Mouse (Mus musculus) midbrain, embryonic 14.5 days (tissue): Measurements from ENCODE around the gene Zfp536. TPM values are rescaled to one million over a fixed set of nuclear protein-coding genes. Genes with fewer than 3 reads are reported as not detected.

Experiments
- ATAC-seq: fragments of 200-750 bp; cut with Nextera tagmentation; 2 replicates; pipeline ENCODE4 v1.8.0; 2017; ENCODE audit warnings: moderate number of reproducible peaks, moderate library complexity; ENCODE audit not compliant: low FRiP score, low TSS enrichment
- DNase-seq: peaks from one replicate; pipeline ENCODE4 v3.0.0-alpha.2; 2015
- H3K27ac ChIP-seq: fragments of 300-500 bp; sonication (generic); replicated peaks from 2 replicates; pipeline ENCODE4 v1.5.1; 2014; ENCODE audit warnings: mild to moderate bottlenecking, low read depth, low read length, moderate library complexity
- H3K27me3 ChIP-seq: fragments of 300-500 bp; sonication (generic); 2 replicates; pipeline ENCODE4 v1.6.1; 2014; ENCODE audit warnings: low read length, control low read depth, mixed read lengths; ENCODE audit not compliant: control insufficient read depth, insufficient read depth
- H3K36me3 ChIP-seq: fragments of 300-500 bp; sonication (generic); 2 replicates; pipeline ENCODE4 v1.6.1; 2014; ENCODE audit warnings: low read length, control low read depth; ENCODE audit not compliant: control insufficient read depth, insufficient read depth
- H3K4me1 ChIP-seq: fragments of 300-500 bp; sonication (generic); 2 replicates; pipeline ENCODE4 v1.6.1; 2014; ENCODE audit warnings: mild to moderate bottlenecking, antibody characterized with exemption, low read length, control low read depth; ENCODE audit not compliant: control insufficient read depth, insufficient read depth
- H3K4me2 ChIP-seq: fragments of 300-500 bp; sonication (generic); 2 replicates; pipeline ENCODE4 v1.6.1; 2014; ENCODE audit warnings: mild to moderate bottlenecking, low read length, moderate library complexity
- H3K4me3 ChIP-seq: fragments of 300-500 bp; sonication (generic); replicated peaks from 2 replicates; pipeline ENCODE4 v1.5.1; 2014; ENCODE audit warnings: low read depth, low read length
- H3K9ac ChIP-seq: fragments of 300-500 bp; sonication (generic); replicated peaks from 2 replicates; pipeline ENCODE4 v1.6.1; 2014; ENCODE audit warnings: mild to moderate bottlenecking, low read length, moderate library complexity
- H3K9me3 ChIP-seq: fragments of 300-500 bp; sonication (generic); 2 replicates; pipeline ENCODE4 v1.6.1; 2016; ENCODE audit warnings: low read length, control low read depth, mixed read lengths; ENCODE audit not compliant: control insufficient read depth
- WGBS: fragments of 180-500 bp; shearing (Covaris S2); extraction: QIAGEN DNeasy Blood & Tissue Kit; methylation state at CpG from one replicate; pipeline ENCODE4 v1.1.7; 2014; 5-methylcytosine and 5-hydroxymethylcytosine counted together
- polyA plus RNA-seq: library from polyadenylated mRNA; unstranded; fragments of >200 nt; fragmentation: Nextera tagmentation; extraction: Ambion mirVana; gene quantifications from 2 replicates; pipeline ENCODE4 v1.2.1, GENCODE M21; 2014

Zfp536 gene
- polyA plus RNA-seq, 1 experiment from 2014 or later, result 38.0 TPM

DNA sequence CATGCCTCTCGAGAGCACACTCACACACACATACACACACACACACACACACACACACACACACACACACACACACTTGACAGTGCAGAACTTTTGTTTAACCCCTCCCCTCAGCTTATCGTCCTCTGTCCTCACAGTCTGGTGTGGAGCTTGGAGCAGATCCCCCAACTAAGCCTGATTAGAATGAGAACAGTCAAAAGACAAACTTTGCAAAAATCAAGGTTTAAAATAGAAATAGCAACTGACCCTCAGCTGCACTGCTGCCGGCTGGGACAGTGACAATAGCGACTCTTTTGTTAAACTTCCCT lies 37.1 kb downstream of the Zfp536 start:
- Histone ChIP-seq H3K4me2 (no peak overlapping the region), H3K4me1 (peaks cover 29% of the 10 kb centered on the region), H3K4me3 (no peak overlapping the region), H3K9ac (no peak overlapping the region), H3K36me3 (no peaks in the 10 kb centered on the region), H3K9me3 (no peaks in the 10 kb centered on the region), H3K27me3 (no peaks in the 10 kb centered on the region), H3K27ac (no peak overlapping the region)
- no peak for DNase-seq
- no peak for ATAC-seq
- 2% methylated on average over 4 of the region's 4 CpGs for WGBS

DNA sequence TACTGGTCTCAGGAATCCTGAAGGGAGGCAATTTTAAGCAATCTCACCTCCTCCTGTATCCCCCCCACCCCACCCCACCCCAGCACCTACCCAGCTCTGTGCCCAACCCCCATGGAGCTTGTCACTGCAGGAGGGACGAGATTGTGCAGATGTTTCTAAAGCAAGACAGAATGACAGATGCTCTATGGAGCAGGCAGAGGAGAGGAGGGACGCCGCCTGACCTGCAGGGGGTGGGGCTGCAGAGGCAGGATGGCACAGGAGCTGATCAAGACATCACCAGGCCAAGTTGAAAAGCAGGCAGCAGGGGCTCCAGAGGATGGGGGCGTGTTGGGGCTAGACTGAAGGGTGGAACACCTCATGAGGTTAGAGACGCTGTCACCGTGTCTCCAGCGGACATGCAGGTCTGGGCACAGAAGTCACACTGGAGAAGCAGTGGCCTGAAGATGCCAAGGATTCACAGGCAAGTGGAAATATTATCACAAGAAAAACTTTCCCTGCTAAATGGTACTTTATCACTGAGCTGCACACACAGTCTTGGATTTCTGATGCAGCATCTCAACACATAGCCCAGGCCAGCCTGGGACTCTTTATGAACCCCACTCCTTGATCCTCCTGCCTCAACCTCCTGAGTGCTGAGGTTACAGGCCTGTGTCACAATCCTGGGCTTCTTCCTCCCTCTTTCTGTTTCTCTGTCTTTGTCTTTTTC lies 37.6 kb downstream of the Zfp536 start:
- Histone ChIP-seq H3K4me2 (no peak overlapping the region), H3K9ac (no peak overlapping the region), H3K27ac (0 out of 2 replicates have a peak overlapping the region, but pooled peaks have one; percentile 32), H3K9me3 (no peaks in the 10 kb centered on the region), H3K27me3 (no peaks in the 10 kb centered on the region), H3K4me1 (peaks cover 32% of the 10 kb centered on the region), H3K4me3 (no peak overlapping the region), H3K36me3 (no peaks in the 10 kb centered on the region)
- DNase-seq (no peak), ATAC-seq (peak; percentile 46; the same call in 1 of the 2 replicates)
- 10% methylated on average over 7 of the region's 7 CpGs for WGBS

DNA sequence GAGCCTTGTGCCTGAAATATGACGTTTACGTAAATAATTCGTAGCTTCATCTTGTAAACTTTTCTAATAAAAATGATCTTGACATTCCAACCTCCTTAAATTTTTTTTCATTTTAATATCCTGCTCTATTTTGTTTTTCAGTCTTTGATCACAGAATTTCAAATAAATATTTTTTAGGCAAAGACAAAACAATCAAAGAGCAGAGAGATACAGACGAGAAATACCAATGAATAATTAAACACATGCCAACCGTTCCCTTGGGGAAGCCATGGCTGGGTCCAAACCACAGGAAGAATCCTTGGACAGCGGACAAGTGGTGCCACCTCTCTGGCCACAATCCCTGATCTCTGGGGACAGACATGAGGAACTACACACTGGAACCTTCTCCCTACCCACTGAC lies 38.3 kb downstream of the Zfp536 start:
- WGBS, result 41% methylated on average over 6 of the region's 6 CpGs
- Histone ChIP-seq H3K27me3 (no peaks in the 10 kb centered on the region), H3K36me3 (no peaks in the 10 kb centered on the region), H3K4me3 (no peak overlapping the region), H3K4me1 (peaks cover 32% of the 10 kb centered on the region), H3K27ac (0 out of 2 replicates have a peak overlapping the region, but pooled peaks have one; percentile 32), H3K9ac (no peak overlapping the region), H3K4me2 (no peak overlapping the region), H3K9me3 (no peaks in the 10 kb centered on the region)
- DNase-seq, result peak; percentile 44
- peak; percentile 37; the same call in 1 of the 2 replicates for ATAC-seq

DNA sequence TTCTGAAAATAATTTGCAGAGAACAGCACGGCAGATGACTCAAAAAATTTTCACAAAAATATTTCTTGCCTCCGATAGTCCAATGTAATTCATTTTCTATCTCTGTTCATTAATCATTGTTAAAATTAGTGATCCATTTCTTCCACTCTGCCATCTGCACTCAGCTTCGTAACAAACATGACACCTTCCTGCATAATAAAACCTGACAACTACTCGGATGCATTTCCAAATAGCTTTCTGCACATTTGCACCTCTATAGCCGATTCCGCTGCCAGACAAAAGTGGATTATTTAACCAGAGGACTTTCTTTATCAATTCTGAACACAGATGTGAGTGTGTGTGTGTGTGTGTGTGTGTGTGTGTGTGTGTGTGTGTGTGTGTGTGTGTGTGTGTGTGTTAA lies 38.9 kb downstream of the Zfp536 start:
- 19% methylated on average over 6 of the region's 6 CpGs for WGBS
- no peak overlapping the region for H3K4me3 ChIP-seq
- no peaks in the 10 kb centered on the region for H3K27me3 ChIP-seq
- no peaks in the 10 kb centered on the region for H3K9me3 ChIP-seq
- ATAC-seq (no peak), DNase-seq (peak; percentile 48)
- H3K27ac ChIP-seq, result no peak overlapping the region
- no peak overlapping the region for H3K4me2 ChIP-seq
- H3K9ac ChIP-seq, result no peak overlapping the region
- H3K4me1 ChIP-seq, result peaks cover 32% of the 10 kb centered on the region
- no peaks in the 10 kb centered on the region for H3K36me3 ChIP-seq

DNA sequence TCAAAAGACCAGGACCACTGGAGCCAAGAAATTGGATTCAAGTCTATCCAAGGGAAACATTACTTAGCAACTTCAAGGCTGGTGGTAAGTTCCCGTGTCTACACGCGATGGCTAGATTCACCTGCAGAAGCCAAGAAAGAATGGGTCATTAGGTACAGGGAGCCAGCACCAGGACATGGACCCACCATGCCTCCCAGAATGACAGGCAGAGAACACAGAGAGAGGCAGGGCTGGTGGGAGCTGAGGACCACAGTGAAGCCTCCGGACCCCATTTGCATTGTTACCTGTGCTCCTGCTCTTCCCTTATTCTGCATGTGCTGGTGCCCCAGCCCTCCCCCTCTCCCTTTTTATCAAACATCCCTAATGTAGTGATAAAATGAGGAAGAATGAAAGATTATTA lies 39.4 kb downstream of the Zfp536 start:
- peaks cover 32% of the 10 kb centered on the region for H3K4me1 ChIP-seq
- no peak overlapping the region for H3K27ac ChIP-seq
- DNase-seq (no peak), ATAC-seq (no peak)
- no peak overlapping the region for H3K4me2 ChIP-seq
- no peaks in the 10 kb centered on the region for H3K36me3 ChIP-seq
- no peaks in the 10 kb centered on the region for H3K9me3 ChIP-seq
- no peak overlapping the region for H3K9ac ChIP-seq
- no peaks in the 10 kb centered on the region for H3K27me3 ChIP-seq
- no peak overlapping the region for H3K4me3 ChIP-seq
- WGBS, result 92% methylated on average over 4 of the region's 4 CpGs

DNA sequence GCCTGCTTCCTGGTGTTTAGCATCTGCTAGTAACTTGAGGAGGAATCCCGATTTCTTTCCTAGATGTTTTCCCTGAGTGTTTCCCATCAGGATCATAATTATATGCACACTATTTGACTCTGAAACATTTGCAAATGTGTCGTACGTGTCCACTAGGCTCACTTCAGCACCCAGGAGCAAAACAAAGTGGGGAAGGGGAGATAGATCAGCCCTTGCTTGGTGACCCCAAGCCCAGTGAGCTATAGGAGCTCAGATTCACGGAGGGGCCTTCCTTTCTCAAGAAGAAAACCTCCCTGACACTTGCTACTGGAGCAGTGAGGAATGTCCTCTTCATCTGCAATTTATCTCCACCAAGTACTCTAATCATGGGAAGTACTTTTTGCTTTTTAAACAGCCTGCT lies 40.7 kb downstream of the Zfp536 start:
- ATAC-seq (no peak), DNase-seq (no peak)
- Histone ChIP-seq H3K9ac (no peak overlapping the region), H3K27me3 (no peaks in the 10 kb centered on the region), H3K4me3 (no peak overlapping the region), H3K4me2 (no peak overlapping the region), H3K36me3 (no peaks in the 10 kb centered on the region), H3K4me1 (peaks cover 32% of the 10 kb centered on the region), H3K27ac (no peak overlapping the region), H3K9me3 (no peaks in the 10 kb centered on the region)
- WGBS, result 76% methylated on average over 4 of the region's 4 CpGs

DNA sequence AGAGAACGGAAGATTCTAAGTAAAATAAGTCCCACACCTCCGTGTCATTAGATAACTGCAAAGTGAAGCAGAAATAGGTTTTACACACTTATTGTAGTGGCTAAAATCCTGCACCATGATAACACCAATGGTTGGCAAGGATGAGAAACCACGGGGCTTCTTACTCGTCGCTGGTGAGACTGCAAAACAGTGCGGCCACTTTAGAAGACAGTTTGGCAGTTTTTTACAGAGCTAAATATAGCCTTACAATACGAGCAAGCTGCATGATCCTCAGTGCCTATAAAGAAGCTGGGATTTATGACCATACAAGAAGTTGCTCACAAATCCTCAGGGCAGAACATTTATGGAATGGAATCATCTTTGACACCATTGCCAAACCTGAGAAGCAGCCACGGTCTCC lies 45.7 kb downstream of the Zfp536 start:
- DNase-seq (no peak), ATAC-seq (no peak)
- no peaks in the 10 kb centered on the region for H3K9me3 ChIP-seq
- no peak overlapping the region for H3K27ac ChIP-seq
- H3K36me3 ChIP-seq, result no peaks in the 10 kb centered on the region
- 88% methylated on average over 8 of the region's 8 CpGs for WGBS
- H3K4me2 ChIP-seq, result no peak overlapping the region
- peaks cover 15% of the 10 kb centered on the region for H3K4me1 ChIP-seq
- H3K9ac ChIP-seq, result no peak overlapping the region
- no peaks in the 10 kb centered on the region for H3K27me3 ChIP-seq
- no peak overlapping the region for H3K4me3 ChIP-seq

DNA sequence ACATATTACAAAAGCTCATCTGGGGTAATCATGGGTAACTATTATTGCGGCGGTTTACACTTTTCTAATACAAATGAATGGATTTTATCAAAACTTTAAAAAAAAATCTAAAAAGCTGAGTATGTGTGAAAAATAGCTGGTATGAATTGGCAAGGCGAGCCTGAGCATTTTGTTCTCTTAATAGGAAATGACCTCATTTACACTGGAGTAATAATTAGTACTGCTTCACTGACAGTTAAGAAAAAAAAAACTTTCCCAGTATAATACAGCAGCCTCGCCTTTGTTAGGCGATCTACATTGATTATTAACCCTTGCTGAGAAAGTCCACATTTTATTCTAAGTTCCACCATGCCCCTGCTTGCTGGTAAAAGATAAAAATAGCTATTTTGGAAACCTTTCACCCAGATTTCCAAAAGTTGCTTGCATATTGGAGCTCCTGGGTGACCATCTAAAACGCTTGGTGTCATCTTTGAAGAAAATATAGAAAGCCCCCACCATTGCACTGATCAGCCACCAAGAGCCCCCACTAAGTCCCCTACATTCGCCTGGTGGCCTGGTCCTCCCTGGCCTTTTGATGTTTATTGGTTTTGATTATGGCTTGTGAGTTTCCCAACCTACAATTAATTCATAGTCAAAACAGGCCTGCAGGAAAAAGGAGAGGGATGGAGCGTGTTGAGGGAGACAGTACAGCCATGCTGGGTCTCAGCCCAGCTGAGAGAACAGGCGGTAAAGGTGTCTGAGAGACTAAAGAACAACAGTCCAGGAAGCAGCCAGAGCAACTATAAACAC lies 49.2 kb downstream of the Zfp536 start:
- H3K27ac ChIP-seq, result 0 out of 2 replicates have a peak overlapping the region, but pooled peaks have one; percentile 16
- no peak overlapping the region for H3K4me2 ChIP-seq
- DNase-seq (no peak), ATAC-seq (no peak)
- no peak overlapping the region for H3K4me3 ChIP-seq
- 51% methylated on average over 9 of the region's 9 CpGs for WGBS
- H3K9me3 ChIP-seq, result no peaks in the 10 kb centered on the region
- H3K9ac ChIP-seq, result no peak overlapping the region
- peaks cover 17% of the 10 kb centered on the region for H3K4me1 ChIP-seq
- no peaks in the 10 kb centered on the region for H3K27me3 ChIP-seq
- H3K36me3 ChIP-seq, result no peaks in the 10 kb centered on the region

DNA sequence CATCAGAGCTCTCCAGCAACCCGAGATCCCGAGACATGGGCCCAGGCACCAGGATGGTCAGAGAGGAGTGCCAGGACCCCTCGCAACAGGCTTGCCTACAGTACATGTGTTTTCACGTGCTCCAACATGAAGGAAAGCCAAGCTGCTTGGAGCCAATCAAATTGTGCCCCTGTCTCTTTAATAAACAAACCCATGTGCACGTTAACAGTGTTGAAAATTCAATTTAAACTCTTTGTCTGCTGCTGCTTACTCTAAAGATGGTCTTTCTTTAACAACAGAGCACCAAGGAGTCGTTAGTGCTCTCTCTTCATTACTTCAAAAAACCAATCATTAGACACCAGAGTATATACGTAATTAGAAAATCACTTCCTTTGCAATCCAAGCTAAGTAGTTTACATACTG lies 50.2 kb downstream of the Zfp536 start:
- DNase-seq (no peak), ATAC-seq (no peak)
- no peak overlapping the region for H3K4me2 ChIP-seq
- H3K27ac ChIP-seq, result no peak overlapping the region
- no peaks in the 10 kb centered on the region for H3K9me3 ChIP-seq
- peaks cover 25% of the 10 kb centered on the region for H3K4me1 ChIP-seq
- H3K36me3 ChIP-seq, result no peaks in the 10 kb centered on the region
- H3K9ac ChIP-seq, result no peak overlapping the region
- WGBS, result 62% methylated on average over 7 of the region's 7 CpGs
- no peaks in the 10 kb centered on the region for H3K27me3 ChIP-seq
- H3K4me3 ChIP-seq, result no peak overlapping the region
